Mouse (Mus musculus) lung, adult 2 months (tissue): ENCODE data around the gene Mthfr.

Experiments
- CTCF ChIP-seq: fragments of 200-500 bp; IDR thresholded peaks from 2 replicates; pipeline ENCODE4 v1.5.1; 2011; ENCODE audit warnings: mild to moderate bottlenecking, low read length, control low read depth; ENCODE audit not compliant: insufficient read depth
- POLR2A ChIP-seq: fragments of 200-500 bp; IDR thresholded peaks from 2 replicates; pipeline ENCODE4 v1.6.1; 2011; ENCODE audit warnings: low read depth, mild to moderate bottlenecking, control low read depth, low read length, borderline replicate concordance; ENCODE audit errors: extremely low read depth

DNA sequence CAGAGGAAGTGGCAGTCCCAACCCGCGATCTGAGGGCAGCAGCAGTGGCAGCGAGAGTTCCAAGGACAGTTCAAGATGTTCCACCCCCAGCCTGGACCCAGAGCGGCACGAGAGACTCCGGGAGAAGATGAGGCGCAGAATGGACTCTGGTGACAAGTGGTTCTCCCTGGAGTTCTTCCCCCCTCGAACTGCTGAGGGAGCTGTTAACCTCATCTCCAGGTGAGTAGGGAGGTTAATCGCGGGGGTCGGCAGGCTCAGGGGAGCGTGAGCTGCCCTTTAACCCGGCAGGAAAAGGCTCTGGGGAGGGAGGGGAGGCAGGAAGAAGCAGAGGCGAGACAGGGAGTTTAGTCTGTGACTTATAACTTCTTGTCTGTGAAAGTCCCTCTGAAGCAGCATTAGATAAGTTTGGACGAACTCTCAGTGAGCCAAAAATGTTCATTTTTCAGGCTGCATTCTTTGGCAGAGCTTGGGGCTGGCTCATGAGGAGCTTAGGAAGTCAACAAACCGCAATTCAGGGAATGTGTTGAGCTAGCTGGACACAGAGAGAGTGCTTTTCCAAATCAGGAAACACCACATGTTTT, 2.8 kb downstream of the Mthfr start:
- TF ChIP-seq POLR2A, result no peak
- no peak for TF ChIP-seq CTCF
